Mouse (Mus musculus) embryonic facial prominence, embryonic 14.5 days (tissue): ENCODE results near the gene Serpinb9. TPM values are rescaled to one million over a fixed set of nuclear protein-coding genes. Genes with fewer than 3 reads are reported as not detected.
"Not testable (repeated sequence)": the region's sequence is repeated elsewhere in the genome, so short reads cannot be mapped to it uniquely, and the experiment has no call there.

ENCODE experiments used
- ATAC-seq: fragments of 200-750 bp; cut with Nextera tagmentation; 2 replicates; pipeline ENCODE4 v1.8.0; 2017; ENCODE audit warnings: low read depth, moderate number of reproducible peaks, moderate TSS enrichment
- DNase-seq: peaks from one replicate; pipeline ENCODE4 v3.0.0-alpha.2; 2015; ENCODE audit warnings: low spot score
- H3K27ac ChIP-seq: fragments of 300-500 bp; sonication (generic); replicated peaks from 2 replicates; pipeline ENCODE4 v1.5.1; 2014; ENCODE audit warnings: low read depth, mild to moderate bottlenecking, low read length, moderate library complexity
- H3K27me3 ChIP-seq: fragments of 300-500 bp; sonication (generic); replicated peaks from 2 replicates; pipeline ENCODE4 v1.6.1; 2014; ENCODE audit warnings: low read length; ENCODE audit not compliant: control insufficient read depth, insufficient read depth
- H3K36me3 ChIP-seq: fragments of 300-500 bp; sonication (generic); 2 replicates; pipeline ENCODE4 v1.6.1; 2014; ENCODE audit warnings: low read length, mixed read lengths; ENCODE audit not compliant: control insufficient read depth, insufficient read depth
- H3K4me1 ChIP-seq: fragments of 300-500 bp; sonication (generic); 2 replicates; pipeline ENCODE4 v1.6.1; 2014; ENCODE audit warnings: antibody characterized with exemption, low read length; ENCODE audit not compliant: control insufficient read depth, insufficient read depth
- H3K4me2 ChIP-seq: fragments of 300-500 bp; sonication (generic); 2 replicates; pipeline ENCODE4 v1.6.1; 2014; ENCODE audit warnings: low read depth, mild to moderate bottlenecking, low read length, moderate library complexity, mixed read lengths
- H3K4me3 ChIP-seq: fragments of 300-500 bp; sonication (generic); 2 replicates; pipeline ENCODE4 v1.5.1; 2014; ENCODE audit warnings: low read depth, mild to moderate bottlenecking, low read length
- H3K9ac ChIP-seq: fragments of 300-500 bp; sonication (generic); 2 replicates; pipeline ENCODE4 v1.6.1; 2014; ENCODE audit warnings: low read depth, mild to moderate bottlenecking, low read length, moderate library complexity, mixed read lengths
- H3K9me3 ChIP-seq: fragments of 300-500 bp; sonication (generic); 2 replicates; pipeline ENCODE4 v1.6.1; 2016; ENCODE audit warnings: low read length; ENCODE audit not compliant: control insufficient read depth
- WGBS: fragments of 180-500 bp; shearing (Covaris S2); extraction: QIAGEN DNeasy Blood & Tissue Kit; methylation state at CpG from one replicate; pipeline ENCODE4 v1.1.7; 2014; 5-methylcytosine and 5-hydroxymethylcytosine counted together
- polyA plus RNA-seq: library from polyadenylated mRNA; unstranded; fragments of >200 nt; fragmentation: Nextera tagmentation; extraction: Ambion mirVana; gene quantifications from 2 replicates; pipeline ENCODE4 v1.2.1, GENCODE M21; 2014

Serpinb9 gene
- polyA plus RNA-seq, 1 experiment from 2014 or later = 6.5 TPM

GRCm38 (mm10) chr13:33012395-33012794 lies 9.3 kb downstream of the Serpinb9 start:
- Histone ChIP-seq H3K27ac (no peak overlapping the region), H3K9me3 (no peaks in the 10 kb centered on the region), H3K27me3 (no peaks in the 10 kb centered on the region), H3K4me3 (no peak overlapping the region), H3K9ac (no peak overlapping the region), H3K36me3 (no peaks in the 10 kb centered on the region), H3K4me1 (no peaks in the 10 kb centered on the region), H3K4me2 (no peak overlapping the region)
- WGBS = 78% methylated on average over 1 of the region's 1 CpGs
- no peak for ATAC-seq
- DNase-seq = no peak

GRCm38 (mm10) chr13:33013271-33013670 lies 10.2 kb downstream of the Serpinb9 start:
- no peaks in the 10 kb centered on the region for H3K36me3 ChIP-seq
- no peaks in the 10 kb centered on the region for H3K9me3 ChIP-seq
- no peak overlapping the region for H3K4me2 ChIP-seq
- H3K27me3 ChIP-seq = no peaks in the 10 kb centered on the region
- H3K4me3 ChIP-seq = no peak overlapping the region
- no peaks in the 10 kb centered on the region for H3K4me1 ChIP-seq
- no peak for ATAC-seq
- DNase-seq = peak; percentile 62
- no peak overlapping the region for H3K27ac ChIP-seq
- 37% methylated on average over 2 of the region's 2 CpGs for WGBS
- H3K9ac ChIP-seq = no peak overlapping the region

- 71% methylated on average over 1 of the region's 1 CpGs for WGBS
- no peaks in the 10 kb centered on the region for H3K4me1 ChIP-seq
- H3K27ac ChIP-seq = no peak overlapping the region
- no peak overlapping the region for H3K4me3 ChIP-seq
- no peaks in the 10 kb centered on the region for H3K27me3 ChIP-seq
- H3K9me3 ChIP-seq = 0 out of 2 replicates have a peak, but pooled peaks cover 8% of the 10 kb centered on the region
- DNase-seq (no peak), ATAC-seq (no peak)
- no peak overlapping the region for H3K9ac ChIP-seq
- no peak overlapping the region for H3K4me2 ChIP-seq
- H3K36me3 ChIP-seq = no peaks in the 10 kb centered on the region
Measured at GRCm38 (mm10) chr13:33022371-33022770, 19.3 kb downstream of the Serpinb9 start.

GRCm38 (mm10) chr13:33026427-33027057 lies 23.5 kb downstream of the Serpinb9 start:
- Histone ChIP-seq H3K27ac (no peak overlapping the region), H3K9me3 (no peaks in the 10 kb centered on the region), H3K4me1 (no peaks in the 10 kb centered on the region), H3K4me3 (no peak overlapping the region), H3K4me2 (no peak overlapping the region), H3K27me3 (no peaks in the 10 kb centered on the region), H3K9ac (no peak overlapping the region), H3K36me3 (no peaks in the 10 kb centered on the region)
- no peak for ATAC-seq
- no peak for DNase-seq
- WGBS = 61% methylated on average over 1 of the region's 1 CpGs

GRCm38 (mm10) chr13:33027244-33027643 lies 24.2 kb downstream of the Serpinb9 start, which contains the start of gene Serpinb9b:
Serpinb9b (plus strand) TSS chr13:33027416.
- H3K4me3 ChIP-seq = no peak within 1 kb of the TSS
- no peaks in the 10 kb centered on the region for H3K9me3 ChIP-seq
- DNase-seq (no peak), ATAC-seq (no peak)
- WGBS = 69% methylated on average over 2 of the region's 2 CpGs
- H3K27me3 ChIP-seq = no peaks in the 10 kb centered on the region
- H3K27ac ChIP-seq = no peak within 1 kb of the TSS
- no peak within 1 kb of the TSS for H3K9ac ChIP-seq
- H3K4me2 ChIP-seq = no peak within 1 kb of the TSS
- H3K4me1 ChIP-seq = no peaks in the 10 kb centered on the region
- no peaks in the 10 kb centered on the region for H3K36me3 ChIP-seq

- H3K9ac ChIP-seq = no peak overlapping the region
- 36% methylated on average over 2 of the region's 2 CpGs for WGBS
- H3K27ac ChIP-seq = no peak overlapping the region
- no peaks in the 10 kb centered on the region for H3K36me3 ChIP-seq
- H3K27me3 ChIP-seq = no peaks in the 10 kb centered on the region
- H3K4me1 ChIP-seq = no peaks in the 10 kb centered on the region
- H3K4me3 ChIP-seq = no peak overlapping the region
- H3K9me3 ChIP-seq = no peaks in the 10 kb centered on the region
- no peak overlapping the region for H3K4me2 ChIP-seq
- ATAC-seq (no peak), DNase-seq (no peak)
Measured at GRCm38 (mm10) chr13:33028146-33028545, 25.1 kb downstream of the Serpinb9 start.

- ATAC-seq (no peak), DNase-seq (no peak)
- Histone ChIP-seq H3K27ac (no peak overlapping the region), H3K4me1 (no peaks in the 10 kb centered on the region), H3K27me3 (no peaks in the 10 kb centered on the region), H3K9me3 (no peaks in the 10 kb centered on the region), H3K36me3 (no peaks in the 10 kb centered on the region), H3K4me3 (no peak overlapping the region), H3K4me2 (no peak overlapping the region), H3K9ac (no peak overlapping the region)
- WGBS = 75% methylated on average over 2 of the region's 2 CpGs
Measured at GRCm38 (mm10) chr13:33028550-33028949, 25.5 kb downstream of the Serpinb9 start.

- not testable (repeated sequence) for H3K27me3 ChIP-seq, H3K36me3 ChIP-seq, H3K4me3 ChIP-seq, DNase-seq, H3K4me2 ChIP-seq, H3K4me1 ChIP-seq, H3K27ac ChIP-seq, H3K9me3 ChIP-seq, H3K9ac ChIP-seq, ATAC-seq
- 93% methylated on average over 2 of the region's 2 CpGs for WGBS
Measured at GRCm38 (mm10) chr13:33029478-33029877, 26.4 kb downstream of the Serpinb9 start.

- H3K4me1 ChIP-seq = no peaks in the 10 kb centered on the region
- H3K4me2 ChIP-seq = no peak overlapping the region
- H3K9me3 ChIP-seq = no peaks in the 10 kb centered on the region
- H3K36me3 ChIP-seq = no peaks in the 10 kb centered on the region
- no peak overlapping the region for H3K9ac ChIP-seq
- H3K27ac ChIP-seq = no peak overlapping the region
- WGBS = 85% methylated on average over 2 of the region's 3 CpGs
- ATAC-seq (no peak), DNase-seq (no peak)
- no peaks in the 10 kb centered on the region for H3K27me3 ChIP-seq
- H3K4me3 ChIP-seq = no peak overlapping the region
Measured at GRCm38 (mm10) chr13:33030281-33030680, 27.2 kb downstream of the Serpinb9 start.
